Mouse (Mus musculus): ENCODE measurements around the gene Fzd2. TPM values are rescaled to one million over a fixed set of nuclear protein-coding genes. Genes with fewer than 3 reads are reported as not detected.

Fzd2 gene
- polyA plus RNA-seq, 1 experiment from 2014 or later = 11.8 TPM

- Histone ChIP-seq H3K9ac (ENCODE audit: low read length) (no peak overlapping the region), H3K9me3 (ENCODE audit: control insufficient read depth, low read length) (no peaks in the 10 kb centered on the region), H3K36me3 (ENCODE audit: control insufficient read depth, insufficient read depth, low read length) (no peaks in the 10 kb centered on the region), H3K4me2 (replicated peaks; ENCODE audit: low read depth) (no peak overlapping the region), H3K4me1 (replicated peaks; ENCODE audit: control insufficient read depth, insufficient read depth) (0 out of 2 replicates have a peak, but pooled peaks cover 5% of the 10 kb centered on the region), H3K27me3 (ENCODE audit: control insufficient read depth, insufficient read depth, low read length) (no peaks in the 10 kb centered on the region), H3K4me3 (ENCODE audit: low read depth, low read length) (no peak overlapping the region), H3K27ac (replicated peaks) (no peak overlapping the region)
- TF ChIP-seq CTCF (IDR thresholded peaks at IDR 0.05; ENCODE audit: low read depth) (no peak), EP300 (optimal IDR thresholded peaks at IDR 0.05) (no peak)
- WGBS = 37% methylated on average over 12 of the region's 12 CpGs
- no peak for ATAC-seq (ENCODE audit: low FRiP score, low TSS enrichment)
- DNase-seq (ENCODE audit: low spot score) = peak; percentile 20
Measured at GRCm38 (mm10) chr11:102636887-102637286, 32.7 kb downstream of the Fzd2 start.

GRCm38 (mm10) chr11:102643891-102644382 lies 39.7 kb downstream of the Fzd2 start:
- Histone ChIP-seq H3K4me2 (replicated peaks; ENCODE audit: low read depth) (no peak overlapping the region), H3K27ac (replicated peaks) (peak overlapping the region; percentile 50; the same call in 1 of the 2 replicates), H3K4me1 (replicated peaks; ENCODE audit: control insufficient read depth, insufficient read depth) (peaks cover 5% of the 10 kb centered on the region; the same call in 1 of the 2 replicates), H3K4me3 (ENCODE audit: low read depth, low read length) (no peak overlapping the region), H3K9ac (ENCODE audit: low read length) (no peak overlapping the region), H3K36me3 (ENCODE audit: control insufficient read depth, insufficient read depth, low read length) (no peaks in the 10 kb centered on the region), H3K9me3 (ENCODE audit: control insufficient read depth, low read length) (no peaks in the 10 kb centered on the region), H3K27me3 (ENCODE audit: control insufficient read depth, insufficient read depth, low read length) (no peaks in the 10 kb centered on the region)
- 23% methylated on average over 10 of the region's 10 CpGs for WGBS
- ATAC-seq (ENCODE audit: low FRiP score, low TSS enrichment) = peak; percentile 97
- peak; percentile 81 for DNase-seq (ENCODE audit: low spot score)
- TF ChIP-seq CTCF (IDR thresholded peaks at IDR 0.05; ENCODE audit: low read depth) = peak; percentile 47
- no peak for TF ChIP-seq EP300 (optimal IDR thresholded peaks at IDR 0.05)

- TF ChIP-seq EP300 (optimal IDR thresholded peaks at IDR 0.05) (no peak), CTCF (IDR thresholded peaks at IDR 0.05; ENCODE audit: low read depth) (no peak)
- DNase-seq (ENCODE audit: low spot score) (no peak), ATAC-seq (ENCODE audit: low FRiP score, low TSS enrichment) (no peak)
- H3K36me3 ChIP-seq (ENCODE audit: control insufficient read depth, insufficient read depth, low read length) = no peaks in the 10 kb centered on the region
- H3K27ac ChIP-seq (replicated peaks) = peak overlapping the region; percentile 56; the same call in 1 of the 2 replicates
- no peak overlapping the region for H3K9ac ChIP-seq (ENCODE audit: low read length)
- H3K9me3 ChIP-seq (ENCODE audit: control insufficient read depth, low read length) = no peaks in the 10 kb centered on the region
- H3K4me1 ChIP-seq (replicated peaks; ENCODE audit: control insufficient read depth, insufficient read depth) = peaks cover 5% of the 10 kb centered on the region; the same call in 1 of the 2 replicates
- WGBS = 68% methylated on average over 13 of the region's 13 CpGs
- H3K27me3 ChIP-seq (ENCODE audit: control insufficient read depth, insufficient read depth, low read length) = no peaks in the 10 kb centered on the region
- no peak overlapping the region for H3K4me3 ChIP-seq (ENCODE audit: low read depth, low read length)
- no peak overlapping the region for H3K4me2 ChIP-seq (replicated peaks; ENCODE audit: low read depth)
Measured at GRCm38 (mm10) chr11:102646226-102646625, 42.0 kb downstream of the Fzd2 start.

GRCm38 (mm10) chr11:102647885-102648284 lies 43.7 kb downstream of the Fzd2 start:
- ATAC-seq (ENCODE audit: low FRiP score, low TSS enrichment) (no peak), DNase-seq (ENCODE audit: low spot score) (no peak)
- Histone ChIP-seq H3K27ac (replicated peaks) (no peak overlapping the region), H3K36me3 (ENCODE audit: control insufficient read depth, insufficient read depth, low read length) (no peaks in the 10 kb centered on the region), H3K27me3 (ENCODE audit: control insufficient read depth, insufficient read depth, low read length) (no peaks in the 10 kb centered on the region), H3K4me1 (replicated peaks; ENCODE audit: control insufficient read depth, insufficient read depth) (peaks cover 5% of the 10 kb centered on the region; the same call in 1 of the 2 replicates), H3K9me3 (ENCODE audit: control insufficient read depth, low read length) (no peaks in the 10 kb centered on the region), H3K4me2 (replicated peaks; ENCODE audit: low read depth) (no peak overlapping the region), H3K4me3 (ENCODE audit: low read depth, low read length) (no peak overlapping the region), H3K9ac (ENCODE audit: low read length) (no peak overlapping the region)
- no peak for TF ChIP-seq CTCF (IDR thresholded peaks at IDR 0.05; ENCODE audit: low read depth)
- TF ChIP-seq EP300 (optimal IDR thresholded peaks at IDR 0.05) = no peak
- 74% methylated on average over 12 of the region's 12 CpGs for WGBS

- H3K4me2 ChIP-seq (replicated peaks; ENCODE audit: low read depth) = no peak overlapping the region
- H3K4me3 ChIP-seq (ENCODE audit: low read depth, low read length) = no peak overlapping the region
- WGBS = 5% methylated on average over 9 of the region's 9 CpGs
- H3K36me3 ChIP-seq (ENCODE audit: control insufficient read depth, insufficient read depth, low read length) = no peaks in the 10 kb centered on the region
- no peak overlapping the region for H3K27ac ChIP-seq (replicated peaks)
- DNase-seq (ENCODE audit: low spot score) = peak; percentile 79
- TF ChIP-seq CTCF (IDR thresholded peaks at IDR 0.05; ENCODE audit: low read depth) (peak; percentile 98), EP300 (optimal IDR thresholded peaks at IDR 0.05) (no peak)
- no peak; the same call in 1 of the 2 replicates for ATAC-seq (ENCODE audit: low FRiP score, low TSS enrichment)
- no peak overlapping the region for H3K9ac ChIP-seq (ENCODE audit: low read length)
- H3K9me3 ChIP-seq (ENCODE audit: control insufficient read depth, low read length) = no peaks in the 10 kb centered on the region
- no peaks in the 10 kb centered on the region for H3K27me3 ChIP-seq (ENCODE audit: control insufficient read depth, insufficient read depth, low read length)
- H3K4me1 ChIP-seq (replicated peaks; ENCODE audit: control insufficient read depth, insufficient read depth) = no peaks in the 10 kb centered on the region
Measured at GRCm38 (mm10) chr11:102651381-102651780, 47.2 kb downstream of the Fzd2 start.

- Histone ChIP-seq H3K9ac (ENCODE audit: low read length) (no peak overlapping the region), H3K4me2 (replicated peaks; ENCODE audit: low read depth) (no peak overlapping the region), H3K4me3 (ENCODE audit: low read depth, low read length) (no peak overlapping the region), H3K27ac (replicated peaks) (no peak overlapping the region), H3K36me3 (ENCODE audit: control insufficient read depth, insufficient read depth, low read length) (no peaks in the 10 kb centered on the region), H3K9me3 (ENCODE audit: control insufficient read depth, low read length) (no peaks in the 10 kb centered on the region), H3K4me1 (replicated peaks; ENCODE audit: control insufficient read depth, insufficient read depth) (no peaks in the 10 kb centered on the region), H3K27me3 (ENCODE audit: control insufficient read depth, insufficient read depth, low read length) (no peaks in the 10 kb centered on the region)
- DNase-seq (ENCODE audit: low spot score) (no peak), ATAC-seq (ENCODE audit: low FRiP score, low TSS enrichment) (no peak)
- WGBS = 73% methylated on average over 3 of the region's 3 CpGs
- peak; percentile 63 for TF ChIP-seq CTCF (IDR thresholded peaks at IDR 0.05; ENCODE audit: low read depth)
- TF ChIP-seq EP300 (optimal IDR thresholded peaks at IDR 0.05) = no peak
Measured at GRCm38 (mm10) chr11:102652844-102653243, 48.6 kb downstream of the Fzd2 start.

Data from stomach, postnatal 0 days (tissue).